Mouse (Mus musculus) liver, embryonic 14 days (tissue): ENCODE measurements around the gene Pxt1. TPM values are rescaled to one million over a fixed set of nuclear protein-coding genes. Genes with fewer than 3 reads are reported as not detected.

ENCODE experiments used
- polyA plus RNA-seq: library from polyadenylated mRNA; depleted of rRNA; stranded (reverse); fragments of >200 nt; gene quantifications from 2 replicates; pipeline ENCODE4 v1.2.3, GENCODE M21; 2012; rRNA removed

The Pxt1 gene
- polyA plus RNA-seq = 0.18 and 0.20 TPM in 2 replicates

GRCm38 (mm10) chr17:28943740-28944139, at the start of gene Pxt1:
Gene Pxt1 (minus strand): TSS chr17:28943840.

GRCm38 (mm10) chr17:28951831-28952799, 8.5 kb upstream of the Pxt1 start, which contains the start of gene Kctd20:
Gene Kctd20 (plus strand): TSS chr17:28951950.

GRCm38 (mm10) chr17:28915060-28915628, 28.5 kb downstream of the Pxt1 start, which contains the start of gene 4930539E08Rik:
Gene 4930539E08Rik (minus strand): TSS chr17:28915324.

Other genes with a start within 250 kb of the Pxt1 start
- 0.12 and 0.16 TPM in 2 replicates for gene AC170998.1, start 217.8 kb downstream of the Pxt1 start, polyA plus RNA-seq
- gene Mapk13, start 174.5 kb downstream of the Pxt1 start, polyA plus RNA-seq = 1.2 and 1.7 TPM in 2 replicates
- 77.1 and 106 TPM in 2 replicates for gene Brpf3, start 142.8 kb downstream of the Pxt1 start, polyA plus RNA-seq
- 0.01 and 0.02 TPM in 2 replicates for gene Pnpla1, start 85.4 kb downstream of the Pxt1 start, polyA plus RNA-seq
- gene 4930539E08Rik, start 28.5 kb downstream of the Pxt1 start, polyA plus RNA-seq = 0.06 TPM in 2 replicates
- gene Kctd20, start 8.1 kb upstream of the Pxt1 start, polyA plus RNA-seq = 28.5 and 34.4 TPM in 2 replicates
- 26.3 and 33.4 TPM in 2 replicates for gene Stk38, start 64.2 kb upstream of the Pxt1 start, polyA plus RNA-seq
- 145 and 153 TPM in 2 replicates for gene Srsf3, start 88.8 kb upstream of the Pxt1 start, polyA plus RNA-seq
- 3.1 and 3.2 TPM in 2 replicates for gene Cdkn1a, start 147.1 kb upstream of the Pxt1 start, polyA plus RNA-seq
- 13.2 and 16.3 TPM in 2 replicates for gene Rab44, start 170.3 kb upstream of the Pxt1 start, polyA plus RNA-seq